Mouse (Mus musculus) neural tube, embryonic 13.5 days (tissue): ENCODE results near the gene F12. TPM values are rescaled to one million over a fixed set of nuclear protein-coding genes. Genes with fewer than 3 reads are reported as not detected.
A peak's percentile ranks its signal among the peaks of the same experiment; 100 is the strongest.

Experiments used
- ATAC-seq: fragments of 200-750 bp; cut with Nextera tagmentation; 2 replicates; pipeline ENCODE4 v1.8.0; 2017; ENCODE audit warnings: low read depth, mild to moderate bottlenecking, moderate TSS enrichment, moderate library complexity
- H3K27ac ChIP-seq: fragments of 300-500 bp; sonication (generic); replicated peaks from 2 replicates; pipeline ENCODE4 v1.5.1; 2015; ENCODE audit warnings: moderate library complexity, mild to moderate bottlenecking, inconsistent platforms
- H3K27me3 ChIP-seq: fragments of 300-500 bp; sonication (generic); 2 replicates; pipeline ENCODE4 v1.6.1; 2015; ENCODE audit warnings: mild to moderate bottlenecking, inconsistent platforms
- H3K36me3 ChIP-seq: fragments of 300-500 bp; sonication (generic); 2 replicates; pipeline ENCODE4 v1.6.1; 2015; ENCODE audit warnings: mild to moderate bottlenecking, inconsistent platforms
- H3K4me1 ChIP-seq: fragments of 300-500 bp; sonication (generic); replicated peaks from 2 replicates; pipeline ENCODE4 v1.6.1; 2015; ENCODE audit warnings: inconsistent platforms
- H3K4me2 ChIP-seq: fragments of 300-500 bp; sonication (generic); 2 replicates; pipeline ENCODE4 v1.6.1; 2015; ENCODE audit warnings: inconsistent platforms, mild to moderate bottlenecking, moderate library complexity
- H3K4me3 ChIP-seq: fragments of 300-500 bp; sonication (generic); 2 replicates; pipeline ENCODE4 v1.5.1; 2015; ENCODE audit warnings: mild to moderate bottlenecking, inconsistent platforms
- H3K9ac ChIP-seq: fragments of 300-500 bp; sonication (generic); 2 replicates; pipeline ENCODE4 v1.6.1; 2015; ENCODE audit warnings: moderate library complexity, mild to moderate bottlenecking, inconsistent platforms
- H3K9me3 ChIP-seq: fragments of 300-500 bp; sonication (generic); 2 replicates; pipeline ENCODE4 v1.6.1; 2016; ENCODE audit warnings: inconsistent platforms
- WGBS: fragments of 180-500 bp; shearing (Covaris S2); methylation state at CpG from one replicate; pipeline ENCODE4 v1.1.7; 2015; 5-methylcytosine and 5-hydroxymethylcytosine counted together
- polyA plus RNA-seq: library from polyadenylated mRNA; unstranded; fragments of >200 nt; fragmentation: Nextera tagmentation; extraction: Ambion mirVana; gene quantifications from 2 replicates; pipeline ENCODE4 v1.2.1, GENCODE M21; 2015

F12 gene
- polyA plus RNA-seq, 1 experiment from 2014 or later: not detected

DNA sequence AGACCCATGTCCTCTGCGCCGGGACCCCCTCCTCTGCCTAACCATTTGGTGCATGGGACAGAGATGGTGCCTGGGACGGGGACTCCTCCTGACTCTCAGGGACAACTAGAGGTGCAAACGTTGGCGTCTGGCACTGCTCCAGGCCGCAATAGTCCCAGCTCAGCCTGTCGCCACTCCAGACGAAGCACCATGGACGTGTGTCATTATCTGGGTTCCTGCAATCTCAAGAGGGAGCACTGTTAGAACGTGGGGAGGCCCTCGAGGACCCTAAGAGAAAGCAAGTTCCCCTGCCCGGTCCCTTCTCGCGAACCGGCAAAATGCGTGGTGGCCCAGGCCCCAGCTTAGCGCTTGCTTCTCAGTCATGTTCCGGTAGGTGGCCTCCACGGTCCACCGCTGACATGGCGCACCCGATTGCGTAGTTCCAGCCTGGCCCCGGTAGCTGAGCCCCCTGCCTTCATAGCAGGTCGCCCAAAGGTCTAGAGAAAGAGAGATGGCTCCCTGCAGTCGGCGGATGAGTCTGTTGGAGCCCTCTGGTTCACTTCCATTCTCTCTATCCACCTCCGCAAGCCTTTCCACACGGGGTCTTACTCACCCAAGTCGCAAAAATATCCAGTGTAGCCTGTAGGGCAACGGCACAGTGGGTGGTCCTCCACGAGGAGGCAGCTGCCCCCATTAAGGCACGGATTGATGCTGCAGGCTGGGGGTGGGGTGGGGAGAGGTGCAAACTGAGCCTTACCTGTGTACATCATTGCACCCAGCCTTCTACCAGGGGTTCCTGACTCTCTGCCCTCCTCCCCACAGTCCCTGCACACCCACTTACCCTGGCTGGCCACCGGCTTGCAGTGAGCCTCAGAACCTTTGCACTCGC, 5.4 kb downstream of the F12 start:
- H3K4me1 ChIP-seq: peaks cover 19% of the 10 kb centered on the region
- peak; percentile 75 for ATAC-seq
- no peaks in the 10 kb centered on the region for H3K9me3 ChIP-seq
- 15% methylated on average over 35 of the region's 35 CpGs for WGBS
- 0 out of 2 replicates have a peak overlapping the region, but pooled peaks have one; percentile 45 for H3K9ac ChIP-seq
- no peak overlapping the region for H3K27ac ChIP-seq
- H3K36me3 ChIP-seq: no peaks in the 10 kb centered on the region
- H3K4me3 ChIP-seq: peak overlapping the region; percentile 14; the same call in 1 of the 2 replicates
- peak overlapping the region; percentile 47 for H3K4me2 ChIP-seq
- peaks cover 59% of the 10 kb centered on the region for H3K27me3 ChIP-seq

DNA sequence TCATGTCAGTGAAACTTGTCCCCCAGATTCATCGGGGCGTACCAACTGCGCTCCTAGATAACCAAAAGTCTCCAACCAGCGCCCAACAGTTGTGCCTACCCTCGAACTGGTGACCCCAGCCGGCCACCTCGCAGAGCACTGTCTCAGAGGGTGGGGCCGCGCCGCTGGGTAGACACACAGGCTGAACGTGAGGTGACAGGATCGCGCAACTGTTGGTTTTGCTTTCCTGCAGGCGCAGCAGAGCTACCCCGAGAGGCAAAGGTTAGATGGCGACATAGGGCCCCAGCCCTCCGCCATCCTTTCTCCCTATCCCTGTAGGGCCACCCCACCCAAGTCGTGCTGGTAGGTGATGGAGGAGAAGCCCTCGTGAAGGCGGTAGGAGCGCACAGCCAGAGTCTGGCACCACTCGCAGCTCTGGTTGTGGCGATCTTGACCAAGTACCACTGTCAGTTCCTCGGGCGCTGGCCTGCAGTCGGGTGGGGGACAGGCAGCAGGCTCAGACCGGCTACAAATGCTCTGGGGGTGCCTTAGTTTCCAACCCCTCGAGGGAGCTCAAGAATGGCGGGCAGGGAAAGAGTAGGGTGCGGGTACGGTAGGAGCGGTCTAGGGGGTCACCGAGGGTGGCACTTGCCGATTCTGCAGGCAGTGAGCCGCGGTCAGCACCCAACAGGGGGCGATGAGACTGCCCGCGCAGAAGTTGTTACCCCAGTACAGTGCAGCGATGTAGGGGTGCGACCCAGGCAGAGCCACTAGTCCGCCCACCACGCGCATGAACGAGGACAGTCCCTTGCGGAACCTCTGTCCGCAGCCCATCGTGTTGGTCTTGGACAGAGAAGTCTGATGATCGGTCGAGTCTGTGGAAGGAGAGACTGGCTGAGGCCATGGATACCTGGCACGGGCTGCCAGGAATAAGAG, 6.3 kb downstream of the F12 start:
- H3K9ac ChIP-seq: no peak overlapping the region
- peaks cover 59% of the 10 kb centered on the region for H3K27me3 ChIP-seq
- H3K27ac ChIP-seq: no peak overlapping the region
- no peaks in the 10 kb centered on the region for H3K36me3 ChIP-seq
- H3K4me3 ChIP-seq: peak overlapping the region; percentile 14; the same call in 1 of the 2 replicates
- WGBS: 30% methylated on average over 51 of the region's 51 CpGs
- peak overlapping the region; percentile 47 for H3K4me2 ChIP-seq
- peaks cover 19% of the 10 kb centered on the region for H3K4me1 ChIP-seq
- no peaks in the 10 kb centered on the region for H3K9me3 ChIP-seq
- peak; percentile 29; the same call in 1 of the 2 replicates for ATAC-seq

DNA sequence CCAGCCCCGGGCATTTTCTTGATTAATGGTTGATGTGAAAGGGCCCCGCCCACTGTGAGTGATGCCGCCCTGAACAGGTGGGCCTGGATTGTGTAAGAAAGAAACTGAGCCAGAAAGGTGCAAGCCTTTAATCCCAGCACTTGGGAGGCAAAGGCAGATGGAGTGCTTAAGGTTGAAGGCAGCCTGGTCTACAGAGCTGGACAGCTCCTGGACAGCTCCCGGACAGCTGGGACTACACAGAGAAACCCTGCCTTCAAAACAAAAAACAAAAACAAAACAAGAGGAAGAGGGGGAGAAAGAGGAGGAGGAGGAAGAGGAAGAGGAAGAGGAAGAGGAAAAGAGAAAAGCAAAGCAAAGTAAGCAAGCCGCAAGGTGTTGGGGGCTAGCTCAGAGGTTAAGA, 7.5 kb downstream of the F12 start:
- H3K4me1 ChIP-seq: peaks cover 28% of the 10 kb centered on the region
- H3K9ac ChIP-seq: no peak overlapping the region
- WGBS: 73% methylated on average over 5 of the region's 5 CpGs
- no peak overlapping the region for H3K4me3 ChIP-seq
- H3K27ac ChIP-seq: no peak overlapping the region
- no peak for ATAC-seq
- no peaks in the 10 kb centered on the region for H3K36me3 ChIP-seq
- no peaks in the 10 kb centered on the region for H3K9me3 ChIP-seq
- no peak overlapping the region for H3K4me2 ChIP-seq
- H3K27me3 ChIP-seq: peaks cover 66% of the 10 kb centered on the region

DNA sequence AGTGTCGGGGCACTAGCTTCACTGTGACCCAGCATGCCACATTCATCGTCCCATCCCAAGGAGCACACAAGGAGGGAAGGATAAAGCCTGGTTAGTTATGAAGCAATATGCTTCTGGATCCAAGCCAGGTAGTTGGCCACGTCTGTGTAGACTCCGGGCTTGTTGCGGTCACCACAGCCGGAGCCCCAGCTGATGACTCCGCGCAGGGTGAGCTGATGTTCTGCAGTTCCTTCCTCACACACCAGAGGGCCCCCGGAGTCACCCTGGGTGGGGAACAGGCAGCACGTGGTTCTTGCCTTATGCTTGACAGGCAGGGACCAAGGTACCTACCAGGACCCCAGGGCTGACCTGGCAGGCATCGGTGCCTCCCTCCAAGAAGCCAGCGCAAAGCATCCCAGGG, 8.6 kb downstream of the F12 start:
- H3K9ac ChIP-seq: 0 out of 2 replicates have a peak overlapping the region, but pooled peaks have one; percentile 43

DNA sequence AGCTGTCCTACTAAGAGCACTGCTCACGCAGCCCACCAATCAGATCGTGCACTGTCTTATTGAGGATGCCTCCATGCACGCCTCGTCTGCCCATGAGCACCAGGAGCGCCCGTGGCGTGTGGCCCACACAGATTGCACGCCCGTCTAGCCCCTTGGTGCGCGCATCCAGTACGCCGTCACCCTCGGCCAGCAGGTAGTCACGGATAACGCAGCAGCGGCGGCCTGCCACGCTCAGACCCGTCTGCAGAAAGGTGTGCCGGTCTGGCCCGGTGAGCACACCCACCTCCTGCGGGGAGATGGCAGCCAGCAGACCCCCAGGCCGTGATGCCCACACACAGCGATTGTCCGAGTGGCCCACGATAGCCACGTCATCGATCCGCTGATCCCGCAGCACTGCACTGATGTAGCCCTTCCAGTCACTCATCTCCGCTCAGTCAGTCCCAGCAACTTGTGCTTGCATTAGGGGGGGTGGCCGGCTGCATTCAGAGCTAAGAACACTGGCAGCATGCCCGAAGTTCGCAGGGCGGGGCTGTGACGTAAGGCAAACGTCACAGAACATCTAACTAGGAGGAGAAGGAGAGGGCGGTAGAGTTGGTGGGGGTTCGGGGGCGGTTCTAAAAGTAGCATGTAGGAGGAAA, 11.7 kb downstream of the F12 start, which contains the start of gene Pfn3:
Gene Pfn3, minus strand, starts transcription at position 490 of the 638 bp plus-strand sequence.
- Histone ChIP-seq H3K4me2 (peak within 1 kb of the TSS; percentile 67), H3K9me3 (no peaks in the 10 kb centered on the region), H3K36me3 (no peaks in the 10 kb centered on the region), H3K4me1 (peaks cover 11% of the 10 kb centered on the region), H3K27ac (no peak within 1 kb of the TSS), H3K9ac (peak within 1 kb of the TSS; percentile 72), H3K27me3 (peaks cover 53% of the 10 kb centered on the region), H3K4me3 (peak within 1 kb of the TSS; percentile 41)
- ATAC-seq: peak; percentile 62
- WGBS: 9% methylated on average over 41 of the region's 41 CpGs

More for the DNA sequence above, 8.6 kb downstream of the F12 start:
- Histone ChIP-seq H3K4me2 (peak overlapping the region; percentile 34), H3K9me3 (no peaks in the 10 kb centered on the region), H3K27ac (no peak overlapping the region), H3K36me3 (no peaks in the 10 kb centered on the region), H3K4me1 (peaks cover 28% of the 10 kb centered on the region), H3K27me3 (peaks cover 77% of the 10 kb centered on the region), H3K4me3 (no peak overlapping the region)
- 12% methylated on average over 12 of the region's 12 CpGs for WGBS
- peak; percentile 38; the same call in 1 of the 2 replicates for ATAC-seq

DNA sequence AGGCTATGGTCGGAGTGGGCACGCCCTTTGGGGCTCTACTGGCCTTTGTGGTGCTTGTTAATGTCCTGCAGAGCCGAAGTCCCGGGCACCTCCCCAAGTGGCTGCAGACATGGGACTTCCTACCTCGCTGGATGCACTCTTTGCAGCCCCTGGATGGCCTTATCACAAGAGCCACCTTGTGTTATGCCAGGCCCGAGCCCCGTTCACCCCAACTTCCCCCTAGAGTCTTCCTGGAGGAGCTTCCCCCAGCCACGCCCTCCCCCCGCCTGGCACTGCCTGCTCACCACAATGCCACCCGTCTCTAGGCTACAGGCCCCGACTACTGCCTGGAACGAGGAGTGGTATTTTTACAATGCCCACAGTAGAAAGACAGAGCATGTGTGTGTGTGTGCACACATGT, 13.3 kb downstream of the F12 start:
- Histone ChIP-seq H3K4me1 (peaks cover 11% of the 10 kb centered on the region), H3K4me2 (no peak overlapping the region), H3K27ac (no peak overlapping the region), H3K36me3 (no peaks in the 10 kb centered on the region), H3K9me3 (no peaks in the 10 kb centered on the region), H3K9ac (no peak overlapping the region), H3K27me3 (peaks cover 37% of the 10 kb centered on the region), H3K4me3 (no peak overlapping the region)
- WGBS: 79% methylated on average over 12 of the region's 12 CpGs
- no peak for ATAC-seq

DNA sequence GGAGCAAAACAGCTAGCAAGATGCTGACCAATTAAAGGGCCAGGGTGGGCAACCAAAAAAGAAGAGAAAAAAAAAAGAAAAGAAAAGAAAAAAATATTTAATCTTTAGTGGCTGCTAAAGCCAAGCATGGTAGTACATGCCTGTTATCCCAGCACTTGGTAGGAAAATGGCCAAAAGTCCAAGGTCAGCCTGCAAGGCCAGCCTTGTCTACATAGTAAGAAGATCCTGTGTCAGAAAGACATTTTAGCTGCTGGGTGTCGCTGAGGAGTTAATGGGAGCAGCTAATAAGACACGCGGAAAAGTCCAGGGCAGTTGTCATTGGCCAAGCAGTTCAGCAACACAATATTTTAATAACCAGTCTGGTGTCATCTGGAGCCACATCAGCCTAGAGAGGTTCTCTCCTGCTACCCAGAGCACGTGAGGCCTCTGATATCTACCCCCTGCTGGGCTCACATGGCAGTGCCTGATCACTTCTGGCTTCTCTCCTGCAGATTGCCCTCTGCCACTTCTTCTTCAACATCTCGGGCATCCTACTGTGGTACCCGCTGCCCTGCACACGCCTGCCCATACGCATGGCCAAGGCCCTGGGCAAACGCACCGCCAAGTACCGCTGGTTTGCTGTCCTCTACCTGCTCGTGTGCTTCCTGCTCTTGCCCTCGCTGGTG, 13.8 kb downstream of the F12 start:
- no peaks in the 10 kb centered on the region for H3K9me3 ChIP-seq
- H3K27ac ChIP-seq: no peak overlapping the region
- 75% methylated on average over 13 of the region's 13 CpGs for WGBS
- H3K4me2 ChIP-seq: no peak overlapping the region
- peaks cover 9% of the 10 kb centered on the region for H3K4me1 ChIP-seq
- ATAC-seq: no peak
- H3K4me3 ChIP-seq: no peak overlapping the region
- H3K36me3 ChIP-seq: no peaks in the 10 kb centered on the region
- no peak overlapping the region for H3K9ac ChIP-seq
- H3K27me3 ChIP-seq: peaks cover 34% of the 10 kb centered on the region

DNA sequence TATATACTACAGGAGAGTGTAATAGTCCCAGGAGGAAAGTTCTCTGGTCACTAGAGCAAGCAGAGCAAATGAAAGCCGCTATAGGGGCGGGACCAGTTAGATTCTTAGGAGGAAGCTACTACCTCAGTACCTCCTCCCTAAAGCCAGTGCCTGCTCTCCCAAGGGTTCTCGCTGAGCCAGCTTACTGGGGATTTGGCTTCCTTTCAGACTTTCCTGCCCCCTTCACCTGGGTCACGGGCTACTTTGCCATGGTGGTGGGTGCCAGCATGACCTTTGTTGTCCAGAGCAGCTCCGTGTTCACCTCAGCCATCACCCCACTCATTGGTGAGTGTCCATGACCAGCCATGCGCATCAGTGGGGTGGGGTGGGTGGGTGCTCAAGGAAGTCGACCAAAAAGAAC, 14.8 kb downstream of the F12 start:
- no peak for ATAC-seq
- no peak overlapping the region for H3K27ac ChIP-seq

DNA sequence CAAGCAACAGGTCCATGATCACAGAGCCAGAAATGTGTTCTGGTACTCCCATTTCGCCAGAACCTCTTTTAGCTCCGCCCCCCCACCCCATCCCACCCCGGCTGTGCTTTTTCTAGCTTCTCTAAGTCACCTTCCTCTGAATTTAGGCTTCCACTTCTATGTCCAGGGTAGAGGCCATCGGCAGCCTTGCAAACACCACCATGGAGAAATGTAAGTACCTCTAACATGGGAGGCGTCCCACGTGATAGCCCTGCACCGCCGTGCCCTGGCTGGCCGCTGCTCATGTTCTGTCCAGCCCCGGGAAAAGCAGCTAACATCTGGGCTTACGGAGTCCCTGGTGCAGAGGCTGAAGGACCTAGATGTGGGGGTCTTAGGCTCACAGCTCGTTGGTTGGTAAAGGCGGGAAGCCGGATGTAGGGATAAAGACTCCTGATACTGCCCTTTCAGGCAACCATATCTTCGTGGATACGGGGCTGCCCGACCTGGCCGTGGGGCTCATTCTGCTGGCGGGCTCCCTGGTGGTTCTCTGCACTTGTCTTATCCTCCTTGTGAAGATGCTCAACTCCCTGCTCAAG, 18.0 kb downstream of the F12 start:
- no peak overlapping the region for H3K4me3 ChIP-seq
- H3K27ac ChIP-seq: no peak overlapping the region
- H3K27me3 ChIP-seq: peaks cover 13% of the 10 kb centered on the region
- peaks cover 15% of the 10 kb centered on the region for H3K4me1 ChIP-seq
- no peaks in the 10 kb centered on the region for H3K9me3 ChIP-seq
- no peak overlapping the region for H3K9ac ChIP-seq
- H3K36me3 ChIP-seq: no peaks in the 10 kb centered on the region
- 84% methylated on average over 19 of the region's 19 CpGs for WGBS
- ATAC-seq: no peak
- no peak overlapping the region for H3K4me2 ChIP-seq

More for the DNA sequence above, 14.8 kb downstream of the F12 start:
- no peak overlapping the region for H3K9ac ChIP-seq
- H3K4me1 ChIP-seq: peaks cover 8% of the 10 kb centered on the region
- peaks cover 24% of the 10 kb centered on the region for H3K27me3 ChIP-seq
- H3K9me3 ChIP-seq: no peaks in the 10 kb centered on the region
- no peak overlapping the region for H3K4me3 ChIP-seq
- no peaks in the 10 kb centered on the region for H3K36me3 ChIP-seq
- WGBS: 75% methylated on average over 7 of the region's 7 CpGs
- H3K4me2 ChIP-seq: no peak overlapping the region

DNA sequence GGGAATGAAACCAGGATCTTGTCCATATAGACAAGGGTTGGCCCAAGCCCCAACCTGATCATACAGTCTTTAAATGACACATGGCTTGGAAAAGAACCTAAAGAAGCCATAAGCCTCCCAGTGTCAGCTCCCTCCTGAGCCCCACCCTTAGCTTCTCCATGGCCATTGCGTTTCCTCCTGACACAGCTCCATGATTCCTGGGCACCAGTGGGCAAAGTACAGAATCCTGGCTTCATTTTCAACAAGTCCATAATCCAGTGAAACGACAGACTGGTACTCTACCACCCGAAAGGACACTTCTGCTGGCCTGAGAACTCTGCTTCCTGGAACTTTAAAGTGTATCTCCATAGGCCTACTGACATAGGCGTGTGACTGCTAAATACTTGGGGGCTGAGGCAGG, 19.3 kb downstream of the F12 start:
- no peak overlapping the region for H3K9ac ChIP-seq
- WGBS: 87% methylated on average over 4 of the region's 4 CpGs
- no peak overlapping the region for H3K27ac ChIP-seq
- H3K36me3 ChIP-seq: no peaks in the 10 kb centered on the region
- H3K27me3 ChIP-seq: peaks cover 4% of the 10 kb centered on the region; the same call in 1 of the 2 replicates
- ATAC-seq: no peak
- no peak overlapping the region for H3K4me3 ChIP-seq
- H3K9me3 ChIP-seq: no peaks in the 10 kb centered on the region
- H3K4me1 ChIP-seq: peaks cover 16% of the 10 kb centered on the region
- H3K4me2 ChIP-seq: no peak overlapping the region
